Mouse (Mus musculus): ENCODE measurements around the gene Abcd4.

Abcd4 gene

GRCm38 (mm10) chr12:84555218-84555617 lies 62.0 kb downstream of the Abcd4 start:
- no peak for DNase-seq (ENCODE audit: low read depth, low spot score)
- Histone ChIP-seq H3K27me3 (ENCODE audit: control insufficient read depth, insufficient read depth, low read length, poor library complexity, severe bottlenecking) (no peaks in the 10 kb centered on the region), H3K36me3 (ENCODE audit: control insufficient read depth, insufficient read depth, low read length, poor library complexity, severe bottlenecking) (no peaks in the 10 kb centered on the region)

Data from splenic B cell, adult 2 months (primary cell).